ENCODE assay signal across 7 mouse cellular contexts in the genomic region with DNA sequence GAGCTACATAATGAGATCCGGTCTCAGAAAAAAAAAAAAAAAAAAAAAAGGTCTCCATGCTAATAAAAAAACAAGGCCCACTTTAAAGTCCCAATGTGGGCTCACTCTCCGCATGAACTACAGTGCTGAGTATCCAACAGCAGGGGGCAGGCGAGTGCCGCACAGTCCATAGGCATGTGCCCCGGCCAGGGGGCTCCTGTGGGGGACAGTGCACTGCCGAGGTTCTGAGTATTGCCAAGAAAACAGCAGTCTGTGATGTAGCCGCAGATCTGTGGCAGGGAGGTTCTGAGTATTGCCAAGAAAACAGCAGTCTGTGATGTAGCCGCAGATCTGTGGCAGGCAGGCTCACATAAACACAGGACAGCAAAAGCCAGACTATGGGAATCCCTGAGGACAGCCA. TPM values are rescaled to one million over a fixed set of nuclear protein-coding genes. Genes with fewer than 3 reads are reported as not detected.
A peak's percentile ranks its signal among the peaks of the same experiment; 100 is the strongest.
DNase-seq lines count a peak whose midpoint lies in the region; ATAC-seq and TF ChIP-seq lines count a peak whose summit lies in the region.

No protein-coding gene starts in this region.

- peaks cover 3% of the 10 kb centered on the region; the same call in 1 of the 2 replicates for H3K36me3 ChIP-seq in liver, embryonic 12.5 days
- no peaks in the 10 kb centered on the region; the same call in 1 of the 2 replicates for H3K36me3 ChIP-seq in lung, embryonic 15.5 days

- H3K27me3 ChIP-seq in liver, embryonic 12.5 days (replicated peaks): no peaks in the 10 kb centered on the region
- no peaks in the 10 kb centered on the region for H3K27me3 ChIP-seq in lung, embryonic 15.5 days

- H3K4me3 ChIP-seq in liver, embryonic 12.5 days: no peak overlapping the region
- no peak overlapping the region for H3K4me3 ChIP-seq in lung, embryonic 15.5 days
- no peak overlapping the region for H3K4me3 ChIP-seq in olfactory bulb, adult 2 months (ENCODE audit: insufficient read depth, low read depth, low read length)

- no peak overlapping the region for H3K4me2 ChIP-seq in liver, embryonic 12.5 days
- no peak overlapping the region for H3K4me2 ChIP-seq in lung, embryonic 15.5 days

- H3K9me3 ChIP-seq in liver, embryonic 12.5 days (replicated peaks): no peaks in the 10 kb centered on the region
- H3K9me3 ChIP-seq in lung, embryonic 15.5 days: no peaks in the 10 kb centered on the region

- ATAC-seq in liver, embryonic 12.5 days: no peak
- peak; percentile 90 for ATAC-seq in lung, embryonic 15.5 days (ENCODE audit: borderline replicate concordance, extremely low read depth, low FRiP score, low TSS enrichment)

- 23% methylated on average over 8 of the region's 8 CpGs for WGBS in liver, embryonic 12.5 days (ENCODE audit: insufficient replicate concordance)
- 12% methylated on average over 8 of the region's 8 CpGs for WGBS in lung, embryonic 15.5 days
- WGBS in olfactory bulb, adult 2 months: 8% methylated on average over 8 of the region's 8 CpGs

- peak; percentile 75 for TF ChIP-seq CTCF in olfactory bulb, adult 2 months (IDR thresholded peaks at IDR 0.05; ENCODE audit: insufficient read depth, low read depth, low read length)

- no peak overlapping the region for H3K9ac ChIP-seq in liver, embryonic 12.5 days
- no peak overlapping the region for H3K9ac ChIP-seq in lung, embryonic 15.5 days

- peaks cover 8% of the 10 kb centered on the region; the same call in 1 of the 2 replicates for H3K4me1 ChIP-seq in liver, embryonic 12.5 days
- peaks cover 21% of the 10 kb centered on the region for H3K4me1 ChIP-seq in lung, embryonic 15.5 days
- H3K4me1 ChIP-seq in olfactory bulb, adult 2 months (ENCODE audit: control insufficient read depth, insufficient read depth, low read length): peaks cover 25% of the 10 kb centered on the region

- H3K27ac ChIP-seq in liver, embryonic 12.5 days: no peak overlapping the region
- peak overlapping the region; percentile 79 for H3K27ac ChIP-seq in lung, embryonic 15.5 days
- H3K27ac ChIP-seq in olfactory bulb, adult 2 months (ENCODE audit: insufficient read depth, low read depth, low read length): no peak overlapping the region

- DNase-seq in liver: peak; percentile 67
- peak; percentile 66 for DNase-seq in T-cell, adult 2 months (ENCODE audit: low spot score)
- DNase-seq in embryo, embryonic 9.5 days (ENCODE audit: extremely low spot score): peak; percentile 70
- DNase-seq in induced T-regulatory cell, adult 2 months (ENCODE audit: low read depth): peak; percentile 67

- no peak for TF ChIP-seq POLR2A in olfactory bulb, adult 2 months (IDR thresholded peaks at IDR 0.05; ENCODE audit: insufficient read depth, low read depth, low read length)

RNA-seq across cellular contexts. Expression of a gene that starts 15.5 kb away (rescaled TPM):
- polyA plus RNA-seq in liver, embryonic 12.5 days (2016; fragmentation: Nextera tagmentation; extraction: Ambion mirVana): 1.8 and 2.0 TPM in 2 replicates
- 6.7 and 7.6 TPM in 2 replicates for polyA plus RNA-seq in lung, embryonic 15.5 days (2015; fragmentation: Nextera tagmentation; extraction: Ambion mirVana)
- polyA plus RNA-seq in olfactory bulb, adult 2 months (2012; ENCODE audit: insufficient read depth, insufficient read length, low replicate concordance, missing spikeins): not detected in 2 replicates

RNA-seq across cellular contexts. Expression of a gene that starts 33.3 kb away (rescaled TPM):
- 136 and 143 TPM in 2 replicates for polyA plus RNA-seq in liver, embryonic 12.5 days (2016; fragmentation: Nextera tagmentation; extraction: Ambion mirVana)
- 102 and 110 TPM in 2 replicates for polyA plus RNA-seq in lung, embryonic 15.5 days (2015; fragmentation: Nextera tagmentation; extraction: Ambion mirVana)
- polyA plus RNA-seq in olfactory bulb, adult 2 months (2012; ENCODE audit: insufficient read depth, insufficient read length, low replicate concordance, missing spikeins): not detected in 2 replicates

RNA-seq across cellular contexts. Expression of a gene that starts 34.6 kb away (rescaled TPM):
- 40.7 and 46.7 TPM in 2 replicates for polyA plus RNA-seq in liver, embryonic 12.5 days (2016; fragmentation: Nextera tagmentation; extraction: Ambion mirVana)
- 496 and 501 TPM in 2 replicates for polyA plus RNA-seq in lung, embryonic 15.5 days (2015; fragmentation: Nextera tagmentation; extraction: Ambion mirVana)
- not detected in 2 replicates for polyA plus RNA-seq in olfactory bulb, adult 2 months (2012; ENCODE audit: insufficient read depth, insufficient read length, low replicate concordance, missing spikeins)

RNA-seq across cellular contexts. Expression of a gene that starts 43.3 kb away (rescaled TPM):
- 0.05 TPM in 1 of 2 replicates, not detected in the other for polyA plus RNA-seq in liver, embryonic 12.5 days (2016; fragmentation: Nextera tagmentation; extraction: Ambion mirVana)
- polyA plus RNA-seq in lung, embryonic 15.5 days (2015; fragmentation: Nextera tagmentation; extraction: Ambion mirVana): 0.16 and 0.62 TPM in 2 replicates
- not detected in 2 replicates for polyA plus RNA-seq in olfactory bulb, adult 2 months (2012; ENCODE audit: insufficient read depth, insufficient read length, low replicate concordance, missing spikeins)

RNA-seq across cellular contexts. Expression of a gene that starts 58.1 kb away (rescaled TPM):
- polyA plus RNA-seq in liver, embryonic 12.5 days (2016; fragmentation: Nextera tagmentation; extraction: Ambion mirVana): 30.8 and 31.4 TPM in 2 replicates
- 35.0 and 36.0 TPM in 2 replicates for polyA plus RNA-seq in lung, embryonic 15.5 days (2015; fragmentation: Nextera tagmentation; extraction: Ambion mirVana)
- not detected in 2 replicates for polyA plus RNA-seq in olfactory bulb, adult 2 months (2012; ENCODE audit: insufficient read depth, insufficient read length, low replicate concordance, missing spikeins)

Comparison
In these comparisons a context has a peak if more than half of its experiments do, and no peak if none do; other contexts are left out.
1. RNA of a gene that starts 34.6 kb away (polyA plus RNA-seq): 496 to 501 TPM in lung, embryonic 15.5 days and 40.7 to 46.7 TPM in liver, embryonic 12.5 days; not detected in olfactory bulb, adult 2 months; every median in the first group is over 10 times any median in the second.
2. Peak in every context shown above with its lines, with median percentiles within 50 percentile points of each other: DNase-seq.